Mouse (Mus musculus): ENCODE results near the gene Agxt.

DNA sequence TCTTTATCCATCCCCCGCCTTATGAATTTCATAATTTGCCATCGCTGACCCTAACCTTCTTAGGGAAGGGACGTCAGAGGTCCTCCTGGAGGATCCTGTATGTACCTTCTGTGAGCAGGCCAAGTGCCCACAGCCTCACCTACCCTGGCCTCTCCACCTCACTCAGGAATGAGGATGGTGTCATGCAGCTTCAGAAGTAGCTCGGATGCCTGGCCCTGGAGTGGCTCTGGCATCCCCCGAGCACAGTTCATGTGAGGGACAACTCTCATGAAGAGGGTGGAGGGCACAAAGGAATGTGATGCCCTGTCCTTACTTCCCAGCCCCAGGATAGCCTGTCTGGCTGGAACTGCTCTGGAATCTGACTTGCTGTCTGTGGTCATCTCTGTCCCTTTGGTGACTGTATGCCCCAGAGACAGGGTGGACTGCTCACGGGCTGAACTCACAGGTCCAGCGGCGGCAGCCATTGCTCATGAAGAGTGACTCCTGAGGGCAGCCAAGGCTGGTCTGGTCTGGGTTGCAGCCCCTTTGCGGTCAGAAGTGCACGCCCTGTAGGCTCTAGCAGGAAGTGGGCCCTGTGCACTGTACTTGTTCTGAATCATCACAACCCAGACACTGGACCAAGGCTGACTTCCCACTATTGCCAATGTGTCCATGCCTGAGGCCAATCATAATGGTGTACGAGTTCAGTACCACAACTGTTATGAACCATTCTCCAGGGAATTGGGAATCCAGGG is 31.5 kb downstream of the Agxt start:
- TF ChIP-seq CTCF (IDR thresholded peaks at IDR 0.05; ENCODE audit: low read depth, low read length), result no peak
- TF ChIP-seq POLR2A (IDR thresholded peaks at IDR 0.05; ENCODE audit: insufficient read depth, low read length), result no peak
- no peak for TF ChIP-seq EP300 (IDR thresholded peaks at IDR 0.05; ENCODE audit: insufficient read depth, low read depth, low read length)

Data from ES-Bruce4 (cell line).